In genomic region chr9:21758576-21759529, GRCm38 (mm10) we compare ENCODE assay signal across 8 mouse cellular contexts. TPM values are rescaled to one million over a fixed set of nuclear protein-coding genes. Genes with fewer than 3 reads are reported as not detected.
DNase-seq lines count a peak whose midpoint lies in the region; ATAC-seq and TF ChIP-seq lines count a peak whose summit lies in the region.

No protein-coding gene starts in this region.

- in situ Hi-C loops in ES-E14 (cut with MboI; ENCODE audit: low sequenced_read_pairs in 2 of 2, unreplicated experiment in 2 of 2), result no loop called here

- H3K4me3 ChIP-seq in heart, embryonic 11.5 days (ENCODE audit: low read depth, low read length), result peak overlapping the region; percentile 90
- H3K4me3 ChIP-seq in ES-E14 (ENCODE audit: insufficient read depth in 1 of 2, low read depth in 1 of 2, low read length in 2 of 2, poor library complexity in 1 of 2, severe bottlenecking in 1 of 2), result peak overlapping the region; percentile 89 to 93
- peak overlapping the region; percentile 77 for H3K4me3 ChIP-seq in forebrain, embryonic 16.5 days (replicated peaks; ENCODE audit: low read length)
- peak overlapping the region; percentile 90 for H3K4me3 ChIP-seq in liver, postnatal 0 days (ENCODE audit: low read depth, low read length)

- no peaks in the 10 kb centered on the region for H3K27me3 ChIP-seq in heart, embryonic 11.5 days (ENCODE audit: control insufficient read depth, insufficient read depth, low read length)
- no peaks in the 10 kb centered on the region for H3K27me3 ChIP-seq in forebrain, embryonic 16.5 days (replicated peaks; ENCODE audit: control insufficient read depth, insufficient read depth, low read length)
- no peaks in the 10 kb centered on the region for H3K27me3 ChIP-seq in liver, postnatal 0 days (ENCODE audit: insufficient read depth, low read length)

- H3K9ac ChIP-seq in heart, embryonic 11.5 days (ENCODE audit: low read depth, low read length), result 0 out of 2 replicates have a peak overlapping the region, but pooled peaks have one; percentile 39
- peak overlapping the region; percentile 93; the same call in 1 of the 2 replicates for H3K9ac ChIP-seq in ES-E14 (ENCODE audit: insufficient read depth, low read depth, low read length, poor library complexity, severe bottlenecking)
- H3K9ac ChIP-seq in forebrain, embryonic 16.5 days (replicated peaks; ENCODE audit: low read depth, low read length), result no peak overlapping the region
- peak overlapping the region; percentile 82 for H3K9ac ChIP-seq in liver, postnatal 0 days (replicated peaks)

- H3K27ac ChIP-seq in heart, embryonic 11.5 days (ENCODE audit: low read depth, low read length), result no peak overlapping the region
- H3K27ac ChIP-seq in ES-E14 (ENCODE audit: insufficient read depth, low read depth, low read length, poor library complexity, severe bottlenecking), result no peak overlapping the region
- no peak overlapping the region for H3K27ac ChIP-seq in forebrain, embryonic 16.5 days (ENCODE audit: low read length)
- H3K27ac ChIP-seq in liver, postnatal 0 days (ENCODE audit: low read depth), result no peak overlapping the region

- 54% methylated on average over 14 of the region's 14 CpGs for WGBS in heart, embryonic 11.5 days (ENCODE audit: insufficient replicate concordance)
- WGBS in forebrain, embryonic 16.5 days, result 53% methylated on average over 14 of the region's 14 CpGs
- 57% methylated on average over 14 of the region's 14 CpGs for WGBS in liver, postnatal 0 days (ENCODE audit: insufficient replicate concordance)

- TF ChIP-seq CTCF in liver, postnatal 0 days (IDR thresholded peaks at IDR 0.05; ENCODE audit: low read depth), result no peak

- H3K9me3 ChIP-seq in heart, embryonic 11.5 days (replicated peaks; ENCODE audit: control insufficient read depth, low read length), result no peaks in the 10 kb centered on the region
- H3K9me3 ChIP-seq in ES-E14 (ENCODE audit: control insufficient read depth, insufficient read depth, low read depth, low read length), result no peaks in the 10 kb centered on the region
- no peaks in the 10 kb centered on the region for H3K9me3 ChIP-seq in forebrain, embryonic 16.5 days (ENCODE audit: control insufficient read depth, low read length)
- no peaks in the 10 kb centered on the region for H3K9me3 ChIP-seq in liver, postnatal 0 days (ENCODE audit: low read length)

- peaks cover 6% of the 10 kb centered on the region; the same call in 1 of the 2 replicates for H3K36me3 ChIP-seq in heart, embryonic 11.5 days (ENCODE audit: control insufficient read depth, insufficient read depth, low read length)
- H3K36me3 ChIP-seq in ES-E14 (ENCODE audit: control insufficient read depth, insufficient read depth, low read length, poor library complexity, severe bottlenecking), result peaks cover 20% of the 10 kb centered on the region
- no peaks in the 10 kb centered on the region for H3K36me3 ChIP-seq in forebrain, embryonic 16.5 days (ENCODE audit: control insufficient read depth, insufficient read depth)
- peaks cover 13% of the 10 kb centered on the region for H3K36me3 ChIP-seq in liver, postnatal 0 days (replicated peaks; ENCODE audit: insufficient read depth, low read length)

- TF ChIP-seq EP300 in liver, postnatal 0 days (IDR thresholded peaks at IDR 0.05; ENCODE audit: low read depth), result no peak

- H3K4me1 ChIP-seq in heart, embryonic 11.5 days (ENCODE audit: control insufficient read depth, insufficient read depth, low read length), result peaks cover 34% of the 10 kb centered on the region
- peaks cover 7 to 19% of the 10 kb centered on the region in 2 experiments for H3K4me1 ChIP-seq in ES-E14 (ENCODE audit: control insufficient read depth in 2 of 2, insufficient read depth in 2 of 2, low read length in 2 of 2, poor library complexity in 1 of 2)
- peaks cover 14% of the 10 kb centered on the region for H3K4me1 ChIP-seq in forebrain, embryonic 16.5 days (replicated peaks; ENCODE audit: control insufficient read depth, insufficient read depth, low read length)
- peaks cover 32% of the 10 kb centered on the region for H3K4me1 ChIP-seq in liver, postnatal 0 days (ENCODE audit: insufficient read depth)

- peak overlapping the region; percentile 89 for H3K4me2 ChIP-seq in heart, embryonic 11.5 days
- H3K4me2 ChIP-seq in forebrain, embryonic 16.5 days (ENCODE audit: low read length), result peak overlapping the region; percentile 63
- peak overlapping the region; percentile 89 for H3K4me2 ChIP-seq in liver, postnatal 0 days (ENCODE audit: low read depth, low read length)

- DNase-seq in heart, adult 18-20 months, result no peak
- DNase-seq in ES-E14 (ENCODE audit: low read depth, low spot score), result no peak
- DNase-seq in liver, postnatal 0 days, result no peak
- no peak for DNase-seq in ovary, adult 18-20 months (ENCODE audit: low spot score)
- DNase-seq in thymus, postnatal 0 days (ENCODE audit: low spot score), result no peak
- no peak for DNase-seq in left cerebral cortex, adult 18-20 months (ENCODE audit: low spot score in 2 of 2)

- ATAC-seq in heart, embryonic 11.5 days (replicated peaks; ENCODE audit: insufficient number of reproducible peaks, low FRiP score, low TSS enrichment), result no peak
- ATAC-seq in forebrain, embryonic 16.5 days, result no peak
- no peak for ATAC-seq in liver, postnatal 0 days

TF ChIP-seq in ES-E14, 5 proteins besides CTCF, POLR2A, EP300 and RAD21:
- TF ChIP-seq MAFK (IDR thresholded peaks at IDR 0.05; ENCODE audit: insufficient read depth, low read depth, low read length) (no peak), HCFC1 (IDR thresholded peaks at IDR 0.05; ENCODE audit: borderline replicate concordance, insufficient read depth, low read length) (no peak), CHD2 (IDR thresholded peaks at IDR 0.05; ENCODE audit: low read depth, low read length) (no peak), ZNF384 (IDR thresholded peaks at IDR 0.05; ENCODE audit: low read depth, low read length) (no peak), ZC3H11A (IDR thresholded peaks at IDR 0.05; ENCODE audit: borderline replicate concordance, low read depth, low read length) (no peak)
TF ChIP-seq in ES-E14: peak in this region for 0.

RNA-seq across cellular contexts. Expression of gene Spc24, which starts 1.2 kb away (rescaled TPM):
- polyA plus RNA-seq in heart, embryonic 11.5 days (2014; fragmentation: Nextera tagmentation; extraction: Ambion mirVana), result 90.5 and 103 TPM in 2 replicates
- 1 to 10 TPM; 4.7 to 6.4 TPM for total RNA-seq in heart, adult 18-20 months (2021)
- 127 and 169 TPM in 2 replicates for total RNA-seq in ES-E14 (2012; rRNA removed)
- polyA plus RNA-seq in forebrain, embryonic 16.5 days (2015; fragmentation: Nextera tagmentation; extraction: Ambion mirVana), result 35.1 and 42.8 TPM in 2 replicates
- polyA plus RNA-seq in liver, postnatal 0 days (2015; fragmentation: Nextera tagmentation; extraction: Ambion mirVana), result 38.4 and 41.4 TPM in 2 replicates
- 136 and 144 TPM in 2 replicates for polyA plus RNA-seq in thymus, postnatal 0 days (2015; fragmentation: Nextera tagmentation; extraction: Ambion mirVana)
- 1 to 10 TPM; 3.1 to 5.0 TPM for total RNA-seq in left cerebral cortex, adult 18-20 months (2021)

RNA-seq across cellular contexts. Expression of gene Ldlr, which starts 35.6 kb away (rescaled TPM):
- polyA plus RNA-seq in heart, embryonic 11.5 days (2014; fragmentation: Nextera tagmentation; extraction: Ambion mirVana), result 11.1 and 16.0 TPM in 2 replicates
- 1 to 10 TPM; 1.9 to 2.4 TPM for total RNA-seq in heart, adult 18-20 months (2021)
- total RNA-seq in ES-E14 (2012; rRNA removed), result 95.7 and 184 TPM in 2 replicates
- polyA plus RNA-seq in forebrain, embryonic 16.5 days (2015; fragmentation: Nextera tagmentation; extraction: Ambion mirVana), result 16.1 and 18.8 TPM in 2 replicates
- 13.2 and 13.3 TPM in 2 replicates for polyA plus RNA-seq in liver, postnatal 0 days (2015; fragmentation: Nextera tagmentation; extraction: Ambion mirVana)
- polyA plus RNA-seq in thymus, postnatal 0 days (2015; fragmentation: Nextera tagmentation; extraction: Ambion mirVana), result 16.9 and 21.8 TPM in 2 replicates
- 10 to 100 TPM; 16.2 to 27.7 TPM for total RNA-seq in left cerebral cortex, adult 18-20 months (2021)

RNA-seq across cellular contexts. Expression of gene Kank2, which starts 39.7 kb away (rescaled TPM):
- polyA plus RNA-seq in heart, embryonic 11.5 days (2014; fragmentation: Nextera tagmentation; extraction: Ambion mirVana), result 8.9 and 9.0 TPM in 2 replicates
- total RNA-seq in heart, adult 18-20 months (2021), result 10 to 100 TPM; 58.1 to 60.8 TPM
- total RNA-seq in ES-E14 (2012; rRNA removed), result 32.6 and 51.6 TPM in 2 replicates
- polyA plus RNA-seq in forebrain, embryonic 16.5 days (2015; fragmentation: Nextera tagmentation; extraction: Ambion mirVana), result 3.2 and 3.7 TPM in 2 replicates
- 2.8 and 3.7 TPM in 2 replicates for polyA plus RNA-seq in liver, postnatal 0 days (2015; fragmentation: Nextera tagmentation; extraction: Ambion mirVana)
- 1.8 and 2.0 TPM in 2 replicates for polyA plus RNA-seq in thymus, postnatal 0 days (2015; fragmentation: Nextera tagmentation; extraction: Ambion mirVana)
- total RNA-seq in left cerebral cortex, adult 18-20 months (2021), result 1 to 10 TPM; 8.4 to 9.1 TPM
